In the genomic region with DNA sequence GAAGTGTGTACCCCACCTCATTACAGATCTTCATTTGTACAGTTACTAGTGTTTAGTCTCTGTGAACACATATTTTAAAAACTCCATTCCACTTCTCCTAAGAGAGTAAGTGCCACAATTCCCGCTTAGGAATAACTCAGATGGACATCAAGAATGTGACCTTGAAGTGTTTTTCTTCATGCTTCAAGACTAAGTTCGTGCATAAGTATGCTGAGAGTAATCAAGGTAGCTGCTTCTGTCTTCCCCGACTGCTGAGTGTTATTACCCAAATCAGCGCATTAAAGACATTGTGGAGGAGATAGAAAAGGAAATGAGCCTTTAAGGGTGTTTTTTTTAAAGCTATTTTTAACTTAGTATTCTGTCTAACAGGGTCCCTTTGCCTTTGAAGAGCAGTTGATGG, we compare ENCODE assay signal across 18 mouse cellular contexts.
"Had no signal": no experiment of that assay in that cellular context is flagged by ENCODE, and none has a peak within 500 bp of the region (broad histone marks: within the 10 kb centered on the region; RNA-seq: fewer than 3 reads in every experiment).

No protein-coding gene starts in this region.

- H3K4me1 ChIP-seq: kidney, embryonic 15.5 days; liver, embryonic 13.5 days; megakaryocyte, embryonic 14.5 days; midbrain, embryonic 10.5 days; midbrain, embryonic 13.5 days; neural tube, embryonic 13.5 days had no signal

- H3K9me3 ChIP-seq: kidney, embryonic 15.5 days; liver, embryonic 13.5 days; megakaryocyte, embryonic 14.5 days; midbrain, embryonic 10.5 days; midbrain, embryonic 13.5 days; neural tube, embryonic 13.5 days had no signal

- H3K4me3 ChIP-seq: kidney, embryonic 15.5 days; left cerebral cortex, adult 2 months; liver, embryonic 13.5 days; megakaryocyte, embryonic 14.5 days; midbrain, embryonic 10.5 days; midbrain, embryonic 13.5 days; myocyte; neural tube, embryonic 13.5 days had no signal

- H3K27ac ChIP-seq: kidney, embryonic 15.5 days; left cerebral cortex, adult 2 months; liver, embryonic 13.5 days; midbrain, embryonic 10.5 days; midbrain, embryonic 13.5 days; neural tube, embryonic 13.5 days had no signal

- H3K36me3 ChIP-seq: kidney, embryonic 15.5 days; liver, embryonic 13.5 days; midbrain, embryonic 10.5 days; midbrain, embryonic 13.5 days; neural tube, embryonic 13.5 days had no signal

- ATAC-seq: midbrain, embryonic 13.5 days; midbrain, embryonic 16.5 days had no signal

- H3K4me2 ChIP-seq: kidney, embryonic 15.5 days; liver, embryonic 13.5 days; midbrain, embryonic 13.5 days; neural tube, embryonic 13.5 days had no signal

- H3K9ac ChIP-seq: kidney, embryonic 15.5 days; liver, embryonic 13.5 days; midbrain, embryonic 13.5 days; neural tube, embryonic 13.5 days had no signal

- DNase-seq: kidney, adult 8-10 months; kidney, postnatal 10 days; kidney, postnatal 36 days; layer of hippocampus, postnatal 36 days; liver, embryonic 13.5 days; right cerebral cortex, postnatal 25 days; spleen, adult 18-20 months; thymus, adult 2 months; thymus, postnatal 14 days; thymus, postnatal 4 days had no signal

- H3K27me3 ChIP-seq: kidney, embryonic 15.5 days; liver, embryonic 13.5 days; megakaryocyte, embryonic 14.5 days; midbrain, embryonic 13.5 days; neural tube, embryonic 13.5 days had no signal
